Mouse (Mus musculus) midbrain, postnatal 0 days (tissue): ENCODE measurements around the gene Igfbp2. TPM values are rescaled to one million over a fixed set of nuclear protein-coding genes. Genes with fewer than 3 reads are reported as not detected.

Source experiments
- ATAC-seq: fragments of 200-750 bp; cut with Nextera tagmentation; 2 replicates; pipeline ENCODE4 v1.8.0; 2017; ENCODE audit warnings: moderate number of reproducible peaks, mild to moderate bottlenecking, moderate TSS enrichment, moderate library complexity; ENCODE audit not compliant: low FRiP score
- DNase-seq: peaks from one replicate; pipeline ENCODE4 v3.0.0-alpha.2; 2015; ENCODE audit warnings: low spot score
- H3K27ac ChIP-seq: fragments of 300-500 bp; sonication (generic); 2 replicates; pipeline ENCODE4 v1.5.1; 2014; ENCODE audit warnings: low read depth, mild to moderate bottlenecking, low read length, mixed read lengths
- H3K27me3 ChIP-seq: fragments of 300-500 bp; sonication (generic); 2 replicates; pipeline ENCODE4 v1.6.1; 2014; ENCODE audit warnings: low read length, control low read depth, mixed read lengths; ENCODE audit not compliant: insufficient read depth
- H3K36me3 ChIP-seq: fragments of 300-500 bp; sonication (generic); 2 replicates; pipeline ENCODE4 v1.6.1; 2014; ENCODE audit warnings: low read length, control low read depth, mixed read lengths; ENCODE audit not compliant: insufficient read depth
- H3K4me1 ChIP-seq: fragments of 300-500 bp; sonication (generic); 2 replicates; pipeline ENCODE4 v1.6.1; 2014; ENCODE audit warnings: mild to moderate bottlenecking, control low read depth, antibody characterized with exemption, low read length, mixed read lengths; ENCODE audit not compliant: insufficient read depth
- H3K4me2 ChIP-seq: fragments of 300-500 bp; sonication (generic); 2 replicates; pipeline ENCODE4 v1.6.1; 2014; ENCODE audit warnings: low read depth, mild to moderate bottlenecking, low read length, mixed read lengths; ENCODE audit not compliant: poor library complexity, severe bottlenecking
- H3K4me3 ChIP-seq: fragments of 300-500 bp; sonication (generic); 2 replicates; pipeline ENCODE4 v1.5.1; 2014; ENCODE audit warnings: low read depth, mild to moderate bottlenecking, low read length, moderate library complexity
- H3K9ac ChIP-seq: fragments of 300-500 bp; sonication (generic); replicated peaks from 2 replicates; pipeline ENCODE4 v1.6.1; 2014; ENCODE audit warnings: mild to moderate bottlenecking, low read length, moderate library complexity, mixed read lengths; ENCODE audit not compliant: poor library complexity, severe bottlenecking
- H3K9me3 ChIP-seq: fragments of 300-500 bp; sonication (generic); 2 replicates; pipeline ENCODE4 v1.6.1; 2016; ENCODE audit warnings: low read length, control low read depth
- CTCF ChIP-seq: IDR thresholded peaks from 2 replicates; pipeline ENCODE4 v1.5.1; 2016; ENCODE audit warnings: antibody characterized with exemption, mild to moderate bottlenecking
- WGBS: fragments of 180-500 bp; shearing (Covaris S2); extraction: QIAGEN DNeasy Blood & Tissue Kit; methylation state at CpG from one replicate; pipeline ENCODE4 v1.1.7; 2014; 5-methylcytosine and 5-hydroxymethylcytosine counted together
- polyA plus RNA-seq: library from polyadenylated mRNA; unstranded; fragments of >200 nt; fragmentation: Nextera tagmentation; extraction: Ambion mirVana; gene quantifications from 2 replicates; pipeline ENCODE4 v1.2.1, GENCODE M21; 2015
- total RNA-seq: library from RNA; depleted of rRNA; stranded (reverse); fragments of >200 nt; gene quantifications from 2 replicates; pipeline ENCODE4 v1.2.3, GENCODE M21; 2014; rRNA removed

Gene Igfbp2
- total and polyA plus RNA-seq, 2 experiments from 2014 or later, result 272 to 450 TPM

DNA sequence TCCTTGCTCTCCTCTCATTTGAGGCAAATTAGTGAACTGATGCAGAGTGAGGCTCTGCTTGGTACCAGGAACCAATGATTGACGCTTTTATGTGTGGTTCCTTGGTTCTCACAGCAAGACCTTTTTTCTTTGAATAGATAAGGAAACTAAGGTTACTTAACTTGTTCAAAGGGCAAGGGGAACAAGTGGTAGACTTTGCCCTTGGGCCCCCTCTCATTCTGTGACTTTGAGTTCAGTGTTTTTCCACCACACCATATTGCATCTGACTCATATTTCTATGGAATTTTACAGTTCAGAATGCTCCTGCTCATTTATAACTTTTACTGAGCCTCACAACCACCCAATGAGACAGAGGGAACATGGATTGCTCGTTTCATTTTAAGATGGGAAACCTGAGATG, 71.5 kb downstream of the Igfbp2 start:
- Histone ChIP-seq H3K27ac (no peak overlapping the region), H3K4me1 (no peaks in the 10 kb centered on the region), H3K27me3 (no peaks in the 10 kb centered on the region), H3K4me2 (no peak overlapping the region), H3K4me3 (no peak overlapping the region), H3K9ac (no peak overlapping the region), H3K9me3 (no peaks in the 10 kb centered on the region), H3K36me3 (no peaks in the 10 kb centered on the region)
- DNase-seq (no peak), ATAC-seq (no peak)
- 84% methylated on average over 2 of the region's 2 CpGs for WGBS
- TF ChIP-seq CTCF, result no peak

Other genes starting within 250 kb of the Igfbp2 start
- gene Smarcal1, start 241.3 kb upstream of the Igfbp2 start, total RNA-seq, result 42.5 and 49.5 TPM in 2 replicates
- 21.6 and 21.8 TPM in 2 replicates for gene Smarcal1, start 241.3 kb upstream of the Igfbp2 start, polyA plus RNA-seq
- gene Ankar, start 123.9 kb upstream of the Igfbp2 start, total RNA-seq, result not detected in 2 replicates
- not detected in 2 replicates for gene Ankar, start 123.9 kb upstream of the Igfbp2 start, polyA plus RNA-seq
- 487 and 626 TPM in 2 replicates for gene Rpl37a, start 113.2 kb upstream of the Igfbp2 start, total RNA-seq
- 1,038 and 1,114 TPM in 2 replicates for gene Rpl37a, start 113.2 kb upstream of the Igfbp2 start, polyA plus RNA-seq
- gene Igfbp5, start 50.4 kb downstream of the Igfbp2 start, total RNA-seq, result 109 and 127 TPM in 2 replicates
- 42.8 and 47.4 TPM in 2 replicates for gene Igfbp5, start 50.4 kb downstream of the Igfbp2 start, polyA plus RNA-seq
- not detected in 2 replicates for gene Tnp1, start 191.4 kb downstream of the Igfbp2 start, total RNA-seq
- not detected in 2 replicates for gene Tnp1, start 191.4 kb downstream of the Igfbp2 start, polyA plus RNA-seq